Mouse (Mus musculus) myocyte (in vitro differentiated cells): ENCODE results near the gene Nt5c2.

ENCODE experiments used
- E2F4 ChIP-seq: IDR thresholded peaks from one replicate; pipeline ENCODE4 v1.6.1; 2011; ENCODE audit warnings: mild to moderate bottlenecking, control low read depth, moderate library complexity; ENCODE audit not compliant: insufficient read depth
- POLR2A ChIP-seq: IDR thresholded peaks from one replicate; pipeline ENCODE4 v1.6.1; 2011; ENCODE audit warnings: low read depth, mild to moderate bottlenecking, control low read depth, moderate library complexity; ENCODE audit not compliant: insufficient read length

- TF ChIP-seq POLR2A, result no peak
- TF ChIP-seq E2F4, result no peak
Observed at GRCm38 (mm10) chr19:46837290-46838079, 177.5 kb downstream of the Nt5c2 start.
